In genomic region chr9:65394360-65394759, GRCm38 (mm10) we compare ENCODE assay signal across 32 mouse cellular contexts. TPM values are rescaled to one million over a fixed set of nuclear protein-coding genes. Genes with fewer than 3 reads are reported as not detected.
A peak's percentile ranks its signal among the peaks of the same experiment; 100 is the strongest.
DNase-seq lines count a peak whose midpoint lies in the region; ATAC-seq lines count a peak whose summit lies in the region.
"Had no signal": no experiment of that assay in that cellular context is flagged by ENCODE, and none has a peak within 500 bp of the region (broad histone marks: within the 10 kb centered on the region; RNA-seq: fewer than 3 reads in every experiment).

No protein-coding gene starts in this region.

- H3K4me1 ChIP-seq in lung, embryonic 15.5 days = peaks cover 26% of the 10 kb centered on the region
- H3K4me1 ChIP-seq in brown adipose tissue, adult 24 weeks (ENCODE audit: control insufficient read depth, insufficient read depth, insufficient read length, low read length) = peaks cover 10% of the 10 kb centered on the region
- peaks cover 27% of the 10 kb centered on the region for H3K4me1 ChIP-seq in intestine, embryonic 16.5 days (ENCODE audit: control insufficient read depth, insufficient read depth, low read length)

- intact Hi-C loops in heart, postnatal 10 days (cut with DNase I) = loop anchor here (5.0 kb wide), 1 partner anchor 193 kb away; the partner anchor contains the start of gene Pif1

- no peaks in the 10 kb centered on the region for H3K9me3 ChIP-seq in lung, embryonic 15.5 days
- H3K9me3 ChIP-seq in intestine, embryonic 16.5 days (ENCODE audit: control insufficient read depth, low read length) = no peaks in the 10 kb centered on the region; the same call in 1 of the 2 replicates
- H3K9me3 ChIP-seq: embryonic facial prominence, embryonic 13.5 days; heart, embryonic 12.5 days; hindbrain, embryonic 15.5 days; limb, embryonic 10.5 days; liver, embryonic 15.5 days; midbrain, embryonic 13.5 days had no signal

- H3K36me3 ChIP-seq in lung, embryonic 15.5 days = no peaks in the 10 kb centered on the region
- no peaks in the 10 kb centered on the region for H3K36me3 ChIP-seq in intestine, embryonic 16.5 days (ENCODE audit: control insufficient read depth, insufficient read depth, low read length)
- H3K36me3 ChIP-seq: embryonic facial prominence, embryonic 13.5 days; forebrain, embryonic 12.5 days; heart, embryonic 12.5 days; hindbrain, embryonic 15.5 days; liver, embryonic 15.5 days; midbrain, embryonic 13.5 days had no signal

- H3K4me2 ChIP-seq in lung, embryonic 15.5 days = no peak overlapping the region
- H3K4me2 ChIP-seq in intestine, embryonic 16.5 days (ENCODE audit: low read depth, low read length) = no peak overlapping the region
- H3K4me2 ChIP-seq: embryonic facial prominence, embryonic 13.5 days; forebrain, embryonic 12.5 days; heart, embryonic 12.5 days; hindbrain, embryonic 15.5 days; liver, embryonic 15.5 days; midbrain, embryonic 13.5 days had no signal

- peak; percentile 40 to 69 for DNase-seq in heart, adult 9 months (ENCODE audit: low spot score in 2 of 2)
- DNase-seq in heart, postnatal 10 days = no peak
- DNase-seq in lung, postnatal 36 days = no peak
- no peak for DNase-seq in testis, postnatal 10 days (ENCODE audit: low spot score)
- no peak for DNase-seq in layer of hippocampus, postnatal 10 days (ENCODE audit: low spot score in 2 of 2)
- DNase-seq: cerebellum, adult 8-10 months; cerebellum, postnatal 36 days; embryo, embryonic 11 days; gastrocnemius, postnatal 10 days; kidney, postnatal 10 days; liver; thymus, postnatal 14 days had no signal

- WGBS in lung, embryonic 15.5 days = 43% methylated on average over 2 of the region's 2 CpGs
- WGBS in intestine, embryonic 16.5 days = 58% methylated on average over 2 of the region's 2 CpGs

- no peak overlapping the region for H3K9ac ChIP-seq in lung, embryonic 15.5 days
- H3K9ac ChIP-seq in intestine, embryonic 16.5 days (ENCODE audit: low read depth, low read length) = no peak overlapping the region
- H3K9ac ChIP-seq: embryonic facial prominence, embryonic 13.5 days; forebrain, embryonic 12.5 days; heart, embryonic 12.5 days; hindbrain, embryonic 15.5 days; liver, embryonic 15.5 days; midbrain, embryonic 13.5 days had no signal

- ATAC-seq in lung, embryonic 15.5 days (ENCODE audit: borderline replicate concordance, extremely low read depth, low FRiP score, low TSS enrichment) = no peak
- ATAC-seq in intestine, embryonic 16.5 days = peak; percentile 40
- ATAC-seq: activated CD4-positive, CD25-positive, alpha-beta regulatory T cell, adult 4 months; midbrain, embryonic 13.5 days had no signal

- H3K4me3 ChIP-seq in lung, embryonic 15.5 days = no peak overlapping the region
- H3K4me3 ChIP-seq in brown adipose tissue, adult 24 weeks (ENCODE audit: insufficient read depth, low read depth, low read length) = no peak overlapping the region
- no peak overlapping the region for H3K4me3 ChIP-seq in intestine, embryonic 16.5 days (ENCODE audit: low read length)
- H3K4me3 ChIP-seq: embryonic facial prominence, embryonic 13.5 days; erythroblast, embryonic 14.5 days; forebrain, embryonic 12.5 days; heart, embryonic 12.5 days; hindbrain, embryonic 15.5 days; limb, embryonic 10.5 days; liver, embryonic 15.5 days; midbrain, embryonic 13.5 days had no signal

- peak overlapping the region; percentile 42; the same call in 1 of the 2 replicates for H3K27ac ChIP-seq in lung, embryonic 15.5 days
- peak overlapping the region; percentile 95 for H3K27ac ChIP-seq in brown adipose tissue, adult 24 weeks (replicated peaks; ENCODE audit: low read depth, low read length)
- H3K27ac ChIP-seq in intestine, embryonic 16.5 days (ENCODE audit: low read length) = no peak overlapping the region
- H3K27ac ChIP-seq: embryonic facial prominence, embryonic 13.5 days; forebrain, embryonic 12.5 days; hindbrain, embryonic 15.5 days; limb, embryonic 10.5 days; liver, embryonic 15.5 days; midbrain, embryonic 13.5 days had no signal

- peaks cover 30% of the 10 kb centered on the region for H3K27me3 ChIP-seq in lung, embryonic 15.5 days
- peaks cover 49% of the 10 kb centered on the region for H3K27me3 ChIP-seq in intestine, embryonic 16.5 days (replicated peaks; ENCODE audit: control insufficient read depth, insufficient read depth, low read length)

RNA-seq across cellular contexts. Expression of gene Kbtbd13, which starts 2.9 kb away (rescaled TPM):
- 1 to 10 TPM; 1.1 to 2.1 TPM for total RNA-seq in heart, postnatal 10 days (2021)
- polyA plus RNA-seq in lung, embryonic 15.5 days (2015; fragmentation: Nextera tagmentation; extraction: Ambion mirVana) = 5.0 and 5.5 TPM in 2 replicates
- polyA plus RNA-seq in brown adipose tissue, adult 24 weeks (2012; ENCODE audit: insufficient read depth, insufficient read length, missing spikeins) = 1.0 and 2.7 TPM in 2 replicates
- 2.5 and 3.4 TPM in 2 replicates for polyA plus RNA-seq in intestine, embryonic 16.5 days (2015; fragmentation: Nextera tagmentation; extraction: Ambion mirVana)
- under 1 TPM; 0.13 to 0.43 TPM for total RNA-seq in layer of hippocampus, postnatal 10 days (2021)
- total RNA-seq: monocyte, adult 5-6 weeks; neutrophil, adult 5-6 weeks had no signal
- polyA plus RNA-seq: activated CD4-positive, CD25-positive, alpha-beta regulatory T cell, adult 4 months; C2C12; erythroblast, embryonic 14.5 days had no signal

RNA-seq across cellular contexts. Expression of gene Rasl12, which starts 3.9 kb away (rescaled TPM):
- 10 to 100 TPM; 13.3 to 16.2 TPM for total RNA-seq in heart, postnatal 10 days (2021)
- 49.9 and 52.6 TPM in 2 replicates for polyA plus RNA-seq in lung, embryonic 15.5 days (2015; fragmentation: Nextera tagmentation; extraction: Ambion mirVana)
- polyA plus RNA-seq in brown adipose tissue, adult 24 weeks (2012; ENCODE audit: insufficient read depth, insufficient read length, missing spikeins) = 138 and 139 TPM in 2 replicates
- polyA plus RNA-seq in intestine, embryonic 16.5 days (2015; fragmentation: Nextera tagmentation; extraction: Ambion mirVana) = 5.0 and 5.5 TPM in 2 replicates
- total RNA-seq in layer of hippocampus, postnatal 10 days (2021) = 1 to 10 TPM; 4.1 to 5.3 TPM
- total RNA-seq: megakaryocyte progenitor cell, adult 5-6 weeks; neutrophil, adult 5-6 weeks had no signal

RNA-seq across cellular contexts. Expression of gene Slc51b, which starts 28.4 kb away (rescaled TPM):
- not detected for total RNA-seq in heart, postnatal 10 days (2021)
- not detected in 2 replicates for polyA plus RNA-seq in lung, embryonic 15.5 days (2015; fragmentation: Nextera tagmentation; extraction: Ambion mirVana)
- polyA plus RNA-seq in brown adipose tissue, adult 24 weeks (2012; ENCODE audit: insufficient read depth, insufficient read length, missing spikeins) = not detected in 2 replicates
- 16.4 and 26.4 TPM in 2 replicates for polyA plus RNA-seq in intestine, embryonic 16.5 days (2015; fragmentation: Nextera tagmentation; extraction: Ambion mirVana)
- total RNA-seq in layer of hippocampus, postnatal 10 days (2021) = not detected
- total RNA-seq: gastrocnemius, postnatal 10 days; heart, postnatal 36 days; layer of hippocampus, postnatal 14 days; left cerebral cortex, adult 8-10 months; megakaryocyte progenitor cell, adult 5-6 weeks; monocyte, adult 5-6 weeks; neutrophil, adult 5-6 weeks had no signal
- polyA plus RNA-seq: activated CD4-positive, CD25-positive, alpha-beta regulatory T cell, adult 4 months; C2C12; embryonic facial prominence, embryonic 13.5 days; erythroblast, embryonic 14.5 days; forebrain, embryonic 12.5 days; heart, embryonic 12.5 days; hindbrain, embryonic 15.5 days; limb, embryonic 10.5 days; liver, embryonic 15.5 days; midbrain, embryonic 13.5 days; testis, adult 2 months had no signal

RNA-seq across cellular contexts. Expression of gene Ubap1l, which starts 33.5 kb away (rescaled TPM):
- 1 to 10 TPM in 1 of 2 experiments, not detected in 1; 1.0 TPM for total RNA-seq in heart, postnatal 10 days (2021)
- polyA plus RNA-seq in lung, embryonic 15.5 days (2015; fragmentation: Nextera tagmentation; extraction: Ambion mirVana) = 0.14 TPM in 1 of 2 replicates, not detected in the other
- 0.75 TPM in 1 of 2 replicates, not detected in the other for polyA plus RNA-seq in brown adipose tissue, adult 24 weeks (2012; ENCODE audit: insufficient read depth, insufficient read length, missing spikeins)
- polyA plus RNA-seq in intestine, embryonic 16.5 days (2015; fragmentation: Nextera tagmentation; extraction: Ambion mirVana) = 0.16 and 0.18 TPM in 2 replicates
- total RNA-seq in layer of hippocampus, postnatal 10 days (2021) = 1 to 10 TPM; 4.6 to 5.3 TPM
- total RNA-seq: megakaryocyte progenitor cell, adult 5-6 weeks; monocyte, adult 5-6 weeks had no signal
- polyA plus RNA-seq: activated CD4-positive, CD25-positive, alpha-beta regulatory T cell, adult 4 months had no signal

RNA-seq across cellular contexts. Expression of gene Mtfmt, which starts 41.2 kb away (rescaled TPM):
- total RNA-seq in heart, postnatal 10 days (2021) = 1 to 10 TPM; 6.6 to 6.9 TPM
- 18.6 and 19.3 TPM in 2 replicates for polyA plus RNA-seq in lung, embryonic 15.5 days (2015; fragmentation: Nextera tagmentation; extraction: Ambion mirVana)
- polyA plus RNA-seq in brown adipose tissue, adult 24 weeks (2012; ENCODE audit: insufficient read depth, insufficient read length, missing spikeins) = 10.1 and 15.0 TPM in 2 replicates
- polyA plus RNA-seq in intestine, embryonic 16.5 days (2015; fragmentation: Nextera tagmentation; extraction: Ambion mirVana) = 20.3 and 24.0 TPM in 2 replicates
- 10 to 100 TPM; 19.3 to 21.3 TPM for total RNA-seq in layer of hippocampus, postnatal 10 days (2021)

Comparison
In these comparisons a context has a peak if more than half of its experiments do, and no peak if none do; other contexts are left out.
1. DNase-seq: peak in heart, adult 9 months (2 of 2); none in heart, postnatal 10 days (0 of 2), lung, postnatal 36 days (single experiment), testis, postnatal 10 days (single experiment) and layer of hippocampus, postnatal 10 days (0 of 2).
2. RNA of gene Slc51b, which starts 28.4 kb away (polyA plus RNA-seq): 16.4 to 26.4 TPM in intestine, embryonic 16.5 days; not detected in lung, embryonic 15.5 days and not detected in brown adipose tissue, adult 24 weeks; every median in the first group is over 10 times any median in the second.